Mouse (Mus musculus): ENCODE results near the gene Ppp1r3g. TPM values are rescaled to one million over a fixed set of nuclear protein-coding genes. Genes with fewer than 3 reads are reported as not detected.

The Ppp1r3g gene
- polyA plus RNA-seq, 1 experiment from 2014 or later = 0.51 TPM

DNA sequence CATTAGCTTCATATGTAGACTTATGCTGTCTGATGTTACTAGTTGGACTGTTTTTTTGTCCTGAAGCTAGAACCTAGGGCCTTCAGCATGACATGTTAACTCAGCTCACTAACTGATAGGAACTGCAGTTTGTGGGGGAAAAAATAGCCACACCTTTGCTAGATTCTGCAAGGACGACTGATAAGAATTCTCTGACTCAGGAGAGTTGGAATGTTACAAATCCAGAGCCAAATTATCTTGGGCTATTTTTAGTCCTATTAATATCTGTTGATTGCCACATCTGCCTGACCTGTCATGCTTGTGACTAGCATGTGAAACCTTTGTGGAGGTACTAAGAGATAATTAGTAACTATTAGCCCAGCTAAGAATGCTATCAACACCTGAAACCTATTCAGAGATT is 42.2 kb downstream of the Ppp1r3g start:
- Histone ChIP-seq H3K4me3 (ENCODE audit: low read depth, low read length) (no peak overlapping the region), H3K4me1 (replicated peaks; ENCODE audit: control insufficient read depth, insufficient read depth, low read length) (no peaks in the 10 kb centered on the region), H3K36me3 (ENCODE audit: control insufficient read depth, insufficient read depth) (no peaks in the 10 kb centered on the region), H3K27ac (ENCODE audit: low read depth, low read length) (no peak overlapping the region), H3K4me2 (replicated peaks; ENCODE audit: low read depth) (no peak overlapping the region), H3K9me3 (ENCODE audit: control insufficient read depth) (no peaks in the 10 kb centered on the region), H3K9ac (ENCODE audit: low read depth, low read length) (no peak overlapping the region), H3K27me3 (replicated peaks; ENCODE audit: control insufficient read depth, insufficient read depth, low read length) (no peaks in the 10 kb centered on the region)
- 55% methylated on average over 1 of the region's 1 CpGs for WGBS
- TF ChIP-seq CTCF (IDR thresholded peaks at IDR 0.05; ENCODE audit: low read depth) = no peak
- ATAC-seq = no peak

DNA sequence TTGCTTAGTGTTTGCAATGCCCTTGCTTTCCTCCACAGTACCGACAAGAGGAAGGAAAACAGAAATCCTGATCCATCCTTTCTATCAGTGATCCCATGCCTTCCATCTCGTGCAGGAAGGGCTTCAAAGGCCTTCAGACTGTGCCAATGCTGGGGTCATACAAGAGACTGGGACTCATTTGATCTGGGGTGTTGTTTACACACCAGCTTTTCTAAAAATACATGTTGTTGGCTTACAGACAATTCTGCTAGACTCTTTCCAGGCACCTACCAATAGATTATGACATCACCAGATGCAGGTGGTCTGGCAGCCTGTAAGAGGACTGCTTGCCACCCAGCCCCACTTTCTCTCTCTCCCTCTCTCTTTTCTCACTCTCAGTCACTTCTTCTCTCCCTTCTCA is 51.3 kb downstream of the Ppp1r3g start:
- ATAC-seq = no peak
- WGBS = 53% methylated on average over 2 of the region's 2 CpGs

DNA sequence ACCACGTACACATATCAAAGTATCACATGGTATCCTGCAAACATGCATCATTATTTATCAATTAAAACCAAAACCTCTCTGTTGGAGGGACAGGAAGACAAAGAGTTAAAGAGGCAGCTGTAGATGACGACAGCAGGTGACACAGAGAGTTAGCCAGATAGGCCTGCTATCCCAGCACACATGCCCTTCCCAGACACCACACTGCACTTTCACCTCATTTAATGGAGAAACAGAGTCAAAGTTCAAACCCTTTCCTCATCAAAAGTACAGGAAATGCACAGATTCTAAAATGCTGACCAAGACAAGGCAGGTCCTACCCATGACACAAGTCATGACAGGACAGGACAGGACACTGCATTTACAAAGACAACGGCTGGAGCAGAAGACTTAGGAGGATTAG is 57.0 kb downstream of the Ppp1r3g start:
- no peak overlapping the region for H3K4me3 ChIP-seq (ENCODE audit: low read depth, low read length)
- no peaks in the 10 kb centered on the region for H3K27me3 ChIP-seq (replicated peaks; ENCODE audit: control insufficient read depth, insufficient read depth, low read length)
- no peaks in the 10 kb centered on the region for H3K36me3 ChIP-seq (ENCODE audit: control insufficient read depth, insufficient read depth)
- no peak overlapping the region for H3K27ac ChIP-seq (ENCODE audit: low read depth, low read length)
- no peaks in the 10 kb centered on the region for H3K9me3 ChIP-seq (ENCODE audit: control insufficient read depth)
- H3K4me2 ChIP-seq (replicated peaks; ENCODE audit: low read depth) = no peak overlapping the region
- H3K4me1 ChIP-seq (replicated peaks; ENCODE audit: control insufficient read depth, insufficient read depth, low read length) = no peaks in the 10 kb centered on the region; the same call in 1 of the 2 replicates
- WGBS = 52% methylated on average over 3 of the region's 3 CpGs
- peak; percentile 90 for ATAC-seq
- no peak for TF ChIP-seq CTCF (IDR thresholded peaks at IDR 0.05; ENCODE audit: low read depth)
- H3K9ac ChIP-seq (ENCODE audit: low read depth, low read length) = no peak overlapping the region

More for the DNA sequence above, 51.3 kb downstream of the Ppp1r3g start:
- Histone ChIP-seq H3K9ac (ENCODE audit: low read depth, low read length) (no peak overlapping the region), H3K27ac (ENCODE audit: low read depth, low read length) (no peak overlapping the region), H3K4me2 (replicated peaks; ENCODE audit: low read depth) (no peak overlapping the region), H3K4me1 (replicated peaks; ENCODE audit: control insufficient read depth, insufficient read depth, low read length) (no peaks in the 10 kb centered on the region), H3K27me3 (replicated peaks; ENCODE audit: control insufficient read depth, insufficient read depth, low read length) (no peaks in the 10 kb centered on the region), H3K4me3 (ENCODE audit: low read depth, low read length) (no peak overlapping the region), H3K36me3 (ENCODE audit: control insufficient read depth, insufficient read depth) (no peaks in the 10 kb centered on the region), H3K9me3 (ENCODE audit: control insufficient read depth) (no peaks in the 10 kb centered on the region)
- no peak for TF ChIP-seq CTCF (IDR thresholded peaks at IDR 0.05; ENCODE audit: low read depth)

DNA sequence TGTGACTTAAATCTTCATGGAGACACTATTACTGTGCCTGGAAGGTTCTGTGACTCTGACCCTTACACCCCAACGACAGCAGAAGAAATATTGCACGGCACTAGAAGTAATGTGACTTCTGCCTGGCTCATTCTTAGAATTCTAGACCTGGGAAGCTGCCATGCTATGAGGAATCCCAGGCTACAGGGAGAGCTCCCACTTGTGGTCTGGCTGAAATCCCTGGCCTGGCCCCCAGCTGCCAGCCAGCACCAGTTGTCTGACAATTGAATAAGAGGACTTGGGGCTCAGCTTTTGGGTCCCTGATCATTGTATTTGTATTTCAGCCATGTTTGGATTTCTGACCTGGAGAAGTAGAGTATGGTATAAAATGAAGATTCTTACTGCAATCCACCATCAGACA is 59.4 kb downstream of the Ppp1r3g start:
- H3K4me2 ChIP-seq (replicated peaks; ENCODE audit: low read depth) = no peak overlapping the region
- 54% methylated on average over 2 of the region's 2 CpGs for WGBS
- no peak for TF ChIP-seq CTCF (IDR thresholded peaks at IDR 0.05; ENCODE audit: low read depth)
- no peak overlapping the region for H3K9ac ChIP-seq (ENCODE audit: low read depth, low read length)
- no peaks in the 10 kb centered on the region for H3K9me3 ChIP-seq (ENCODE audit: control insufficient read depth)
- H3K4me3 ChIP-seq (ENCODE audit: low read depth, low read length) = no peak overlapping the region
- no peaks in the 10 kb centered on the region for H3K27me3 ChIP-seq (replicated peaks; ENCODE audit: control insufficient read depth, insufficient read depth, low read length)
- H3K36me3 ChIP-seq (ENCODE audit: control insufficient read depth, insufficient read depth) = no peaks in the 10 kb centered on the region
- no peak overlapping the region for H3K27ac ChIP-seq (ENCODE audit: low read depth, low read length)
- no peaks in the 10 kb centered on the region; the same call in 1 of the 2 replicates for H3K4me1 ChIP-seq (replicated peaks; ENCODE audit: control insufficient read depth, insufficient read depth, low read length)
- ATAC-seq = no peak

DNA sequence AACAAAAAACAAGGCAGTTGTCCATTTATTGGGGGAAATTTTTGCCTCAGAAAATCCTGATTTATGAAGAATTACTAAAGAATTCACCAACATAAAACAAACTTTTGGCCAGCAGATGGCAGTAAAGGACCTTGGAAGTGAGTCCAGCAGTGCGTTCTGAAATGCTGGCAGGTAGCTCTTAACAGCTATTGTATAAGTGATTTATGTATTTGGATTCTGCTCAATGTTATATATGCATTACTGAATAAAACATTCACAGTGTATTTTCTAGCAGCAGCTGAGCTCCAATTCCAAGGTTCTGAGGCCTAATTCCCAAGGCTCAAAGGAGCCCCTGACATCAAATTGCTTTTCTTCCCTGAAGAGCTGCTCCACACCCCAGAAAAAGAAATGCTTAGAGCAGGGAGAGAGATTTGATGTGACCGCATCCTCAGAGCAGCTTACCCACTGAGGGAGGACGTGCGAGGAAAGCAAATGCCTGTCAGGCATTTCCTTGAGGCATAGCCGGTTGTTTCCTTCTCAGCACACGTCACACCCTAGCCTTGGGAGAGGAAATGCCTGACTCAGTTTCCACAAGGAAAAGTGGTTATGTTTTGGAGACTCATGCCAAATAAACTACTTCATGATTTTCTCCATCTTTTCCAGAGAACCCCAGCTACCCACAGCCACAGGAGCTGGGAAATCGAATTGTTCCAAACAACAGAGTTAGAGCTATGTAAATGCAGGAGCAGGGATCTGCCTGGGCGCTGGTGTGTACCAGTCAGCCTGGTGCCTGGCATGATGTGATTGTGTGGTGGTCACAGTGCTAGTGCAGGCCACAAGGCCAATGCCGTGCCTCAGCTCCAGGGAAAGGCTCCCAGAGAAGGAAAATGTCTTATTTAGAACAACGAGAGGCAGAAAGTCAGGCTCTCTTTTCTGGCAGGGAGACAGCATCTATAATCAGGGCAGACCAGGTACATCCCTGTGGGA is 61.0 kb downstream of the Ppp1r3g start:
- 60% methylated on average over 10 of the region's 10 CpGs for WGBS
- H3K4me3 ChIP-seq (ENCODE audit: low read depth, low read length) = no peak overlapping the region
- no peaks in the 10 kb centered on the region for H3K27me3 ChIP-seq (replicated peaks; ENCODE audit: control insufficient read depth, insufficient read depth, low read length)
- no peak overlapping the region for H3K4me2 ChIP-seq (replicated peaks; ENCODE audit: low read depth)
- no peaks in the 10 kb centered on the region; the same call in 1 of the 2 replicates for H3K4me1 ChIP-seq (replicated peaks; ENCODE audit: control insufficient read depth, insufficient read depth, low read length)
- H3K9me3 ChIP-seq (ENCODE audit: control insufficient read depth) = no peaks in the 10 kb centered on the region
- no peak overlapping the region for H3K9ac ChIP-seq (ENCODE audit: low read depth, low read length)
- H3K27ac ChIP-seq (ENCODE audit: low read depth, low read length) = no peak overlapping the region
- H3K36me3 ChIP-seq (ENCODE audit: control insufficient read depth, insufficient read depth) = no peaks in the 10 kb centered on the region
- ATAC-seq = no peak
- peak; percentile 85 for TF ChIP-seq CTCF (IDR thresholded peaks at IDR 0.05; ENCODE audit: low read depth)

Other genes starting within 250 kb of the Ppp1r3g start
- gene Rpp40, start 52.5 kb upstream of the Ppp1r3g start, polyA plus RNA-seq (2015; fragmentation: Nextera tagmentation; extraction: Ambion mirVana) = 6.6 and 9.1 TPM in 2 replicates
- 29.8 and 33.9 TPM in 2 replicates for gene Fars2, start 158.6 kb downstream of the Ppp1r3g start, polyA plus RNA-seq (2015; fragmentation: Nextera tagmentation; extraction: Ambion mirVana)
- 15.1 and 16.9 TPM in 2 replicates for gene Lyrm4, start 158.7 kb downstream of the Ppp1r3g start, polyA plus RNA-seq (2015; fragmentation: Nextera tagmentation; extraction: Ambion mirVana)

All from intestine, postnatal 0 days (tissue).